Comparison of ENCODE assay signal across 8 mouse cellular contexts in genomic region chr14:87140327-87140962, GRCm38 (mm10). TPM values are rescaled to one million over a fixed set of nuclear protein-coding genes. Genes with fewer than 3 reads are reported as not detected.
A peak's percentile ranks its signal among the peaks of the same experiment; 100 is the strongest.
DNase-seq lines count a peak whose midpoint lies in the region; ATAC-seq lines count a peak whose summit lies in the region.

No protein-coding gene starts in this region.

- ATAC-seq in hindbrain, embryonic 12.5 days (ENCODE audit: low FRiP score): no peak; the same call in 1 of the 2 replicates
- ATAC-seq in stomach, embryonic 16.5 days (ENCODE audit: insufficient read depth, low FRiP score): peak; percentile 19

- peak; percentile 4 for DNase-seq in adrenal gland, adult 2 months
- no peak for DNase-seq in adrenal gland, postnatal 36 days
- DNase-seq in A20 (ENCODE audit: low read depth, low spot score): peak; percentile 93
- peak; percentile 73 for DNase-seq in embryo, embryonic 10.5 days (ENCODE audit: low spot score)
- DNase-seq in lung, postnatal 10 days: peak; percentile 14
- no peak for DNase-seq in gastrocnemius, postnatal 36 days

- H3K4me2 ChIP-seq in hindbrain, embryonic 12.5 days (replicated peaks): peak overlapping the region; percentile 87
- peak overlapping the region; percentile 72 for H3K4me2 ChIP-seq in stomach, embryonic 16.5 days (ENCODE audit: low read depth, low read length)

- H3K27ac ChIP-seq in hindbrain, embryonic 12.5 days: no peak overlapping the region
- peak overlapping the region; percentile 79 for H3K27ac ChIP-seq in stomach, embryonic 16.5 days (ENCODE audit: low read length)

- H3K9me3 ChIP-seq in hindbrain, embryonic 12.5 days (replicated peaks): no peaks in the 10 kb centered on the region
- no peaks in the 10 kb centered on the region for H3K9me3 ChIP-seq in stomach, embryonic 16.5 days (replicated peaks; ENCODE audit: control insufficient read depth, low read length)

- no peaks in the 10 kb centered on the region for H3K36me3 ChIP-seq in hindbrain, embryonic 12.5 days
- H3K36me3 ChIP-seq in stomach, embryonic 16.5 days (ENCODE audit: control insufficient read depth, insufficient read depth, low read length): no peaks in the 10 kb centered on the region

- intact Hi-C loops in gastrocnemius, postnatal 36 days (cut with DNase I): no loop called here

- 6% methylated on average over 17 of the region's 17 CpGs for WGBS in hindbrain, embryonic 12.5 days
- under 1% methylated on average over 17 of the region's 17 CpGs for WGBS in stomach, embryonic 16.5 days

- peak overlapping the region; percentile 71 for H3K4me3 ChIP-seq in hindbrain, embryonic 12.5 days
- H3K4me3 ChIP-seq in stomach, embryonic 16.5 days (replicated peaks; ENCODE audit: low read length): peak overlapping the region; percentile 86

- H3K9ac ChIP-seq in hindbrain, embryonic 12.5 days: peak overlapping the region; percentile 60
- peak overlapping the region; percentile 79 for H3K9ac ChIP-seq in stomach, embryonic 16.5 days (ENCODE audit: low read length)

- peaks cover 7% of the 10 kb centered on the region; the same call in 1 of the 2 replicates for H3K4me1 ChIP-seq in hindbrain, embryonic 12.5 days
- peaks cover 3% of the 10 kb centered on the region; the same call in 1 of the 2 replicates for H3K4me1 ChIP-seq in stomach, embryonic 16.5 days (ENCODE audit: control insufficient read depth, insufficient read depth, low read length)

- H3K27me3 ChIP-seq in hindbrain, embryonic 12.5 days: no peaks in the 10 kb centered on the region
- no peaks in the 10 kb centered on the region for H3K27me3 ChIP-seq in stomach, embryonic 16.5 days (ENCODE audit: control insufficient read depth, insufficient read depth, low read length)

RNA-seq across cellular contexts. Expression of gene Diaph3, which starts 0.6 kb away (rescaled TPM):
- total RNA-seq in adrenal gland, adult 2 months (2021): 1 to 10 TPM; 1.6 to 2.4 TPM
- polyA plus RNA-seq in adrenal gland, adult 2 months (2012; rRNA removed): 0.04 TPM in 2 replicates
- total RNA-seq in adrenal gland, postnatal 36 days (2021): 1 to 10 TPM; 2.4 to 5.0 TPM
- polyA plus RNA-seq in hindbrain, embryonic 12.5 days (2016; fragmentation: Nextera tagmentation; extraction: Ambion mirVana): 8.4 and 8.5 TPM in 2 replicates
- polyA plus RNA-seq in stomach, embryonic 16.5 days (2015; fragmentation: Nextera tagmentation; extraction: Ambion mirVana): 8.7 and 9.4 TPM in 2 replicates
- total RNA-seq in gastrocnemius, postnatal 36 days (2021): under 1 TPM; 0.72 to 0.74 TPM

Comparison
In these comparisons a context has a peak if more than half of its experiments do, and no peak if none do; other contexts are left out.
1. DNase-seq: peak in adrenal gland, adult 2 months (single experiment), A20 (single experiment), embryo, embryonic 10.5 days (single experiment) and lung, postnatal 10 days (single experiment); none in adrenal gland, postnatal 36 days (0 of 2) and gastrocnemius, postnatal 36 days (0 of 2).